ENCODE assay signal across 10 mouse cellular contexts in the genomic region with DNA sequence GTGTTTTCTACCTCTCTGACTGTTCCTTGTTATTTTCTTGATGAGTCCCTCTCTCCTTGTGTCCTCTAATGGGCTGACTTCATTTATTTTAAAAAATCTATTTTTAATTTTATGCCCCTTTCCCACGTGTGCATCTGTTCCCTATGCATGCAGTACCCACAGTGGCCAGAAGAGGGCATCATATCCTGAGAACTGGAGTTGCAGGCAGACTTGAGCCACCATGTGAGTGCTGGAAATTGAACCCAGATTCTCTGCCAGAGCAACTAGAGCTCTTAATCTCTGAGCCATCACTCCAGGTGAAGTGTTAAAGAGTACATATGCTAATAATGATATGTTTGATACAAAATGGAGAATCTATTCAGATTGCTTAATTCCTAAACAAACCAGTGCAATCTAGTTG. TPM values are rescaled to one million over a fixed set of nuclear protein-coding genes. Genes with fewer than 3 reads are reported as not detected.
A peak's percentile ranks its signal among the peaks of the same experiment; 100 is the strongest.
DNase-seq lines count a peak whose midpoint lies in the region; ATAC-seq and TF ChIP-seq lines count a peak whose summit lies in the region.
"Had no signal": no experiment of that assay in that cellular context is flagged by ENCODE, and none has a peak within 500 bp of the region (broad histone marks: within the 10 kb centered on the region; RNA-seq: fewer than 3 reads in every experiment).

No protein-coding gene starts in this region.

- TF ChIP-seq POLR2A in small intestine, adult 2 months (IDR thresholded peaks at IDR 0.05; ENCODE audit: low read depth, low read length), result no peak

- no peak overlapping the region for H3K27ac ChIP-seq in forebrain, postnatal 0 days (ENCODE audit: low read depth, low read length)
- H3K27ac ChIP-seq in forebrain, embryonic 14.5 days (ENCODE audit: low read depth, low read length), result no peak overlapping the region
- no peak overlapping the region for H3K27ac ChIP-seq in small intestine, adult 2 months (ENCODE audit: insufficient read depth, low read depth, low read length)
- H3K27ac ChIP-seq: hindbrain, embryonic 15.5 days; neural tube, embryonic 12.5 days had no signal

- H3K9me3 ChIP-seq in forebrain, postnatal 0 days (ENCODE audit: low read length), result no peaks in the 10 kb centered on the region
- H3K9me3 ChIP-seq in forebrain, embryonic 14.5 days (replicated peaks; ENCODE audit: control insufficient read depth, low read length), result no peaks in the 10 kb centered on the region
- H3K9me3 ChIP-seq: hindbrain, embryonic 15.5 days had no signal

- no peak overlapping the region for H3K4me3 ChIP-seq in forebrain, postnatal 0 days (ENCODE audit: low read depth, low read length)
- H3K4me3 ChIP-seq in forebrain, embryonic 14.5 days (ENCODE audit: low read depth, low read length), result no peak overlapping the region
- H3K4me3 ChIP-seq in small intestine, adult 2 months (ENCODE audit: low read depth, low read length), result no peak overlapping the region
- H3K4me3 ChIP-seq: hindbrain, embryonic 15.5 days; neural tube, embryonic 12.5 days had no signal

- peak; percentile 56 for TF ChIP-seq CTCF in forebrain, postnatal 0 days (IDR thresholded peaks at IDR 0.05; ENCODE audit: low read depth)
- peak; percentile 67; the same call in 1 of the 2 replicates for TF ChIP-seq CTCF in small intestine, adult 2 months (IDR thresholded peaks at IDR 0.05; ENCODE audit: extremely low read depth, insufficient read length, insufficient replicate concordance, low read depth, low read length)

- no peak overlapping the region for H3K4me2 ChIP-seq in forebrain, postnatal 0 days (ENCODE audit: low read depth)
- no peak overlapping the region for H3K4me2 ChIP-seq in forebrain, embryonic 14.5 days (ENCODE audit: low read length)
- H3K4me2 ChIP-seq: hindbrain, embryonic 15.5 days; neural tube, embryonic 12.5 days had no signal

- 23% methylated on average over 1 of the region's 1 CpGs for WGBS in forebrain, postnatal 0 days
- WGBS in forebrain, embryonic 14.5 days, result 17% methylated on average over 1 of the region's 1 CpGs
- WGBS in small intestine, adult 2 months, result 37% methylated on average over 1 of the region's 1 CpGs

- no peaks in the 10 kb centered on the region for H3K4me1 ChIP-seq in forebrain, postnatal 0 days (ENCODE audit: insufficient read depth)
- H3K4me1 ChIP-seq in forebrain, embryonic 14.5 days (ENCODE audit: control insufficient read depth, insufficient read depth, low read length), result no peaks in the 10 kb centered on the region
- H3K4me1 ChIP-seq in small intestine, adult 2 months (ENCODE audit: control insufficient read depth, insufficient read depth, insufficient read length, low read length), result no peaks in the 10 kb centered on the region
- H3K4me1 ChIP-seq: hindbrain, embryonic 15.5 days; neural tube, embryonic 12.5 days had no signal

- H3K9ac ChIP-seq in forebrain, postnatal 0 days, result no peak overlapping the region
- no peak overlapping the region for H3K9ac ChIP-seq in forebrain, embryonic 14.5 days (ENCODE audit: low read length)
- H3K9ac ChIP-seq: hindbrain, embryonic 15.5 days; neural tube, embryonic 12.5 days had no signal

- no peak for ATAC-seq in forebrain, postnatal 0 days
- ATAC-seq in forebrain, embryonic 14.5 days, result no peak
- ATAC-seq in erythroid progenitor cell, adult 5-6 weeks (replicated peaks; ENCODE audit: low FRiP score, poor library complexity, severe bottlenecking), result 0 out of 2 replicates have a peak, but pooled peaks have one; percentile 52

- H3K36me3 ChIP-seq in forebrain, postnatal 0 days (ENCODE audit: insufficient read depth), result no peaks in the 10 kb centered on the region
- H3K36me3 ChIP-seq in forebrain, embryonic 14.5 days (ENCODE audit: control insufficient read depth, insufficient read depth, low read length), result no peaks in the 10 kb centered on the region
- no peaks in the 10 kb centered on the region for H3K36me3 ChIP-seq in small intestine, adult 2 months (ENCODE audit: control insufficient read depth, insufficient read depth, low read length)
- H3K36me3 ChIP-seq: hindbrain, embryonic 15.5 days; neural tube, embryonic 12.5 days had no signal

- no peak for DNase-seq in forebrain, postnatal 0 days
- no peak for DNase-seq in forebrain, embryonic 14.5 days (ENCODE audit: low spot score)
- peak; percentile 14 for DNase-seq in urinary bladder, postnatal 14 days (ENCODE audit: low spot score)
- no peak for DNase-seq in urinary bladder, postnatal 4 days (ENCODE audit: low spot score in 2 of 2)
- no peak for DNase-seq in layer of hippocampus, postnatal 14 days (ENCODE audit: low spot score in 2 of 2)
- no peak for DNase-seq in left cerebral cortex, postnatal 14 days (ENCODE audit: low spot score in 2 of 2)

- intact Hi-C loops in left cerebral cortex, postnatal 14 days (cut with DNase I), result no loop called here

- H3K27me3 ChIP-seq in forebrain, postnatal 0 days (ENCODE audit: insufficient read depth, low read length), result no peaks in the 10 kb centered on the region
- no peaks in the 10 kb centered on the region for H3K27me3 ChIP-seq in forebrain, embryonic 14.5 days (replicated peaks; ENCODE audit: control insufficient read depth, insufficient read depth, low read length)
- H3K27me3 ChIP-seq in small intestine, adult 2 months (ENCODE audit: control insufficient read depth, insufficient read depth, low read length), result no peaks in the 10 kb centered on the region
- H3K27me3 ChIP-seq: hindbrain, embryonic 15.5 days; neural tube, embryonic 12.5 days had no signal

RNA-seq across cellular contexts. Expression of a gene that starts 58.7 kb away (rescaled TPM):
- 9.8 and 19.2 TPM in 2 replicates for total RNA-seq in forebrain, postnatal 0 days (2014; rRNA removed)
- polyA plus RNA-seq in forebrain, postnatal 0 days (2015; fragmentation: Nextera tagmentation; extraction: Ambion mirVana), result 1.5 and 2.6 TPM in 2 replicates
- 2.0 and 2.9 TPM in 2 replicates for polyA plus RNA-seq in forebrain, embryonic 14.5 days (2014; fragmentation: Nextera tagmentation; extraction: Ambion mirVana)
- total RNA-seq in erythroid progenitor cell, adult 5-6 weeks (2015; ENCODE audit: low replicate concordance), result not detected in 2 replicates
- 0.26 TPM in 1 of 2 replicates, not detected in the other for total RNA-seq in erythroid progenitor cell, adult 5-6 weeks (2017; ENCODE audit: low replicate concordance)
- polyA plus RNA-seq in small intestine, adult 2 months (2012; rRNA removed), result 4.7 and 4.9 TPM in 2 replicates
- total RNA-seq in layer of hippocampus, postnatal 14 days (2021), result 10 to 100 TPM; 13.8 to 17.1 TPM
- total RNA-seq in left cerebral cortex, postnatal 14 days (2021), result 10 to 100 TPM; 10.7 to 11.7 TPM
